Mouse (Mus musculus) hindbrain, embryonic 12.5 days (tissue): ENCODE measurements around the gene Pfkp. TPM values are rescaled to one million over a fixed set of nuclear protein-coding genes. Genes with fewer than 3 reads are reported as not detected.
A peak's percentile ranks its signal among the peaks of the same experiment; 100 is the strongest.

Source experiments
- ATAC-seq: fragments of 200-750 bp; cut with Nextera tagmentation; 2 replicates; pipeline ENCODE4 v1.8.0; 2017; ENCODE audit warnings: moderate TSS enrichment; ENCODE audit not compliant: low FRiP score
- H3K27ac ChIP-seq: fragments of 300-500 bp; sonication (generic); 2 replicates; pipeline ENCODE4 v1.5.1; 2016; ENCODE audit warnings: mild to moderate bottlenecking
- H3K27me3 ChIP-seq: fragments of 300-500 bp; sonication (generic); 2 replicates; pipeline ENCODE4 v1.6.1; 2016; ENCODE audit warnings: mild to moderate bottlenecking
- H3K36me3 ChIP-seq: fragments of 300-500 bp; sonication (generic); 2 replicates; pipeline ENCODE4 v1.6.1; 2016; ENCODE audit warnings: mild to moderate bottlenecking
- H3K4me1 ChIP-seq: fragments of 300-500 bp; sonication (generic); 2 replicates; pipeline ENCODE4 v1.6.1; 2016
- H3K4me2 ChIP-seq: fragments of 300-500 bp; sonication (generic); replicated peaks from 2 replicates; pipeline ENCODE4 v1.6.1; 2016; ENCODE audit warnings: mild to moderate bottlenecking
- H3K4me3 ChIP-seq: fragments of 300-500 bp; sonication (generic); 2 replicates; pipeline ENCODE4 v1.5.1; 2016; ENCODE audit warnings: mild to moderate bottlenecking
- H3K9ac ChIP-seq: fragments of 300-500 bp; sonication (generic); 2 replicates; pipeline ENCODE4 v1.6.1; 2016; ENCODE audit warnings: mild to moderate bottlenecking, moderate library complexity
- H3K9me3 ChIP-seq: fragments of 300-500 bp; sonication (generic); replicated peaks from 2 replicates; pipeline ENCODE4 v1.6.1; 2016; ENCODE audit warnings: mild to moderate bottlenecking
- whole genome bisulfite sequencing: fragments of 180-500 bp; shearing (Covaris S2); methylation state at CpG from one replicate; pipeline ENCODE4 v1.1.7; 2016; 5-methylcytosine and 5-hydroxymethylcytosine counted together
- polyA plus RNA-seq: library from polyadenylated mRNA; unstranded; fragments of >200 nt; fragmentation: Nextera tagmentation; extraction: Ambion mirVana; gene quantifications from 2 replicates; pipeline ENCODE4 v1.2.1, GENCODE M21; 2016

The Pfkp gene
- polyA plus RNA-seq, 1 experiment from 2014 or later = 91.5 TPM

DNA sequence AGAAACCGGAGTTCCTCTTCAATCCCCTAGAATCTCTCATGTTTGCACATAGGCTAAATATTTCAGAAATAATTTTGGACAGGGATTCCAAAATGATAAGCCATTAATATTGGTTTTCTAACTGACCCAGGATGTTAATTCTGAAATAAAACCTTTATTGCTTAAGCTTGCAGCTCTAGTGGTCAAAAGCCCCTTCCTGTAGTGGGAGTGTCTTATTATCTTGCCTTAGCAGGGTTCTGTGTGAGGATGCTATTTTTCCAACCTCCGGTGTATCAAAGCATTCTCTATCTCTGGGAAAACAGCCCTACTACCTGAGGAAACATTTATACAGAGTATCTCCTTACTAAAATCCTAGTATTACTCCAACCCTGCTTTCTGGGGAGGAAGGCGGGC lies 1.9 kb downstream of the Pfkp start:
- Histone ChIP-seq H3K36me3 (no peaks in the 10 kb centered on the region), H3K4me1 (peaks cover 12% of the 10 kb centered on the region), H3K4me2 (peak overlapping the region; percentile 100), H3K27ac (no peak overlapping the region), H3K9ac (peak overlapping the region; percentile 72), H3K27me3 (no peaks in the 10 kb centered on the region), H3K4me3 (peak overlapping the region; percentile 61), H3K9me3 (no peaks in the 10 kb centered on the region)
- no peak for ATAC-seq
- WGBS = 43% methylated on average over 3 of the region's 3 CpGs

GRCm38 (mm10) chr13:6646266-6646665 lies 2.3 kb downstream of the Pfkp start:
- Histone ChIP-seq H3K9me3 (no peaks in the 10 kb centered on the region), H3K27me3 (no peaks in the 10 kb centered on the region), H3K9ac (no peak overlapping the region), H3K4me2 (no peak overlapping the region; the same call in 1 of the 2 replicates), H3K4me1 (peaks cover 12% of the 10 kb centered on the region), H3K4me3 (no peak overlapping the region), H3K36me3 (no peaks in the 10 kb centered on the region), H3K27ac (no peak overlapping the region)
- ATAC-seq = no peak
- 76% methylated on average over 2 of the region's 2 CpGs for WGBS

DNA sequence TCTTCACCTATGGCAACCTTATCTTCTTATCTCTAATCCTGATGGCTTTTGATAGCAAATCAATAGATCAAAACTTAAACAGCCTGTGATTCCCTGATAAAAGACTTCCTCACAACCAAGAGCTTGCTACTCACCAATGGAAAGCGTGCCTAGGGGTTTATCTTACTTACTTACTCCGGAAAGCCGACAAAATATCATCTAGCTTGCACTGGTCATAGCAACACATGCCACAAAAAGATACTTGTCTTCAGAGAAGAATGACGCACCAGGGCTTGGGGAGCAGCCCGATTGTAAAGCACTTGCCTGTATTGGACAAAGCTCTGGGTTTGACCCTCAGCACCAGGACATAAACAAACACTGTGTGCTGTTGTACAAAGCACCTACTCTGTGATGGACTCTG lies 4.6 kb downstream of the Pfkp start:
- WGBS = 85% methylated on average over 5 of the region's 5 CpGs
- Histone ChIP-seq H3K4me3 (no peak overlapping the region), H3K9ac (no peak overlapping the region), H3K36me3 (no peaks in the 10 kb centered on the region), H3K4me1 (peaks cover 10% of the 10 kb centered on the region), H3K27ac (no peak overlapping the region), H3K27me3 (no peaks in the 10 kb centered on the region), H3K9me3 (no peaks in the 10 kb centered on the region), H3K4me2 (no peak overlapping the region)
- ATAC-seq = no peak

DNA sequence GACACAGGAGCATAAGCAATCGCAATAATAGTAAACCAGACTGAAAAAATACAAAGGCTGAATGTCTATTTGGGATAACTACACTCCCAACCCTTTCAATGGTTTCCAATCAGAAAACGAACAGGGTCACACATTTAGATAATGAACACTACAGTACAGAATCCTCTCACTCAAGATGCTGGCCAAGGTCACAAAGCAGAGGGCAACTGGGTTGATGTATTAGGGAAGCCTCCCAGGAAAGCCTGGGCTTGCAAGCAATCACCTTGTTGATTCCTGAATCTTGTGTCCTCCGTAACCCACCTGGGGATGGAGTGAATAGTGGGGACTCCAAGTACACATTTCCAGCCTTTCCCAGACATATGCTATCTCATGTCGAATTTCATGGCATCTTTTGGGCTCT lies 5.6 kb downstream of the Pfkp start:
- 93% methylated on average over 4 of the region's 4 CpGs for WGBS
- Histone ChIP-seq H3K4me3 (no peak overlapping the region), H3K9me3 (no peaks in the 10 kb centered on the region), H3K36me3 (no peaks in the 10 kb centered on the region), H3K4me1 (peaks cover 9% of the 10 kb centered on the region), H3K9ac (no peak overlapping the region), H3K4me2 (no peak overlapping the region), H3K27me3 (no peaks in the 10 kb centered on the region), H3K27ac (no peak overlapping the region)
- ATAC-seq = no peak

DNA sequence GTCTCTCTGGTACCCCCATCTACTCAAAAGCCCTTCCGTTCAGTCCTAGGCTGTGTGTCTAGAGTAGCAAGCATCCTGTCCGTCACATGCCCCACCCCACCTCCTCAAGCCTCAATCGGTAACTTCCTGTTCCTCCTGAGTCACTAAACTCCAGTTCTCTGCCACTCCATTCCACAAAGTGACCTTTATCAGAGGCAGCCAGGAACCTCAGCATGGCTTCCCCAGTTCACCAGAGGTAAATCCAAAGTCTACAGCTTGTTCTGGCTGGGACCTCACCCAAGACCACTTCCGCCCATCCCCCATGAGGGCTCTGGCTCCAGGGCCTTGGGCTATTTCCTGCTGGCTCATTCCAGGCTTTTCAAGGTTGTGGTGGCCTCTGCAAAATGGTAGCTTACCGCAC lies 6.1 kb downstream of the Pfkp start:
- 84% methylated on average over 5 of the region's 5 CpGs for WGBS
- H3K27me3 ChIP-seq = no peaks in the 10 kb centered on the region
- H3K4me2 ChIP-seq = no peak overlapping the region
- H3K9me3 ChIP-seq = no peaks in the 10 kb centered on the region
- H3K9ac ChIP-seq = no peak overlapping the region
- ATAC-seq = no peak
- no peak overlapping the region for H3K4me3 ChIP-seq
- H3K36me3 ChIP-seq = no peaks in the 10 kb centered on the region
- H3K4me1 ChIP-seq = peaks cover 5% of the 10 kb centered on the region; the same call in 1 of the 2 replicates
- no peak overlapping the region for H3K27ac ChIP-seq

GRCm38 (mm10) chr13:6641497-6641896 lies 7.1 kb downstream of the Pfkp start:
- no peak overlapping the region for H3K27ac ChIP-seq
- no peak overlapping the region for H3K4me2 ChIP-seq
- H3K4me1 ChIP-seq = no peaks in the 10 kb centered on the region
- no peak overlapping the region for H3K4me3 ChIP-seq
- no peaks in the 10 kb centered on the region for H3K27me3 ChIP-seq
- ATAC-seq = no peak
- no peak overlapping the region for H3K9ac ChIP-seq
- no peaks in the 10 kb centered on the region for H3K9me3 ChIP-seq
- WGBS = 87% methylated on average over 1 of the region's 1 CpGs
- H3K36me3 ChIP-seq = no peaks in the 10 kb centered on the region

DNA sequence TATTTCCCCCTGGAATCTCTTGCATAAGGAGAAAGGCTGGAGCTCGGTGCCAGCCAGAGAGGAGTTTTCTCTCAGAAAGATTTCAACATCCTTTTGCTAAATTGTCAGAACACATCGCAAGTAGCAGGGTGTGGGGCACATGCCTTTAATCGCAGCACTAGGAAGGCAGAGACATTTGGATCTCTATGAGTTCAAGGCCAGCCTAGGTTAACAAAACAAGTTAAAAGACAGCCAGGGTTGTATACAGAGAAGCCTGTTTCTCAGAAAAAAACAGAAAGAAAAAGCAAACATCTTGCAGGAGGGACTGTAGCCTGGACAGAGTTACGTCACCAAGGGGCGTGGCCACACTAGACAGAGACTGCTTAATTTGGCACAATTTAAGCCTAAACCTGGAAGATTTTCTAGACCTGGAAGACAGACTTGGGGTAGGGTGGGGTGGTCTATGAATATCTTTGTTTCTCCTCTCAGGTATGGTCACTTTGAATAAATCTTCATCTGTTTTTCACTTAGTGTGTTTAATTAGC lies 9.0 kb downstream of the Pfkp start:
- Histone ChIP-seq H3K4me3 (no peak overlapping the region), H3K4me2 (no peak overlapping the region), H3K36me3 (no peaks in the 10 kb centered on the region), H3K4me1 (0 out of 2 replicates have a peak, but pooled peaks cover 4% of the 10 kb centered on the region), H3K27ac (no peak overlapping the region), H3K27me3 (no peaks in the 10 kb centered on the region), H3K9me3 (no peaks in the 10 kb centered on the region), H3K9ac (no peak overlapping the region)
- WGBS = 87% methylated on average over 5 of the region's 5 CpGs
- ATAC-seq = no peak

DNA sequence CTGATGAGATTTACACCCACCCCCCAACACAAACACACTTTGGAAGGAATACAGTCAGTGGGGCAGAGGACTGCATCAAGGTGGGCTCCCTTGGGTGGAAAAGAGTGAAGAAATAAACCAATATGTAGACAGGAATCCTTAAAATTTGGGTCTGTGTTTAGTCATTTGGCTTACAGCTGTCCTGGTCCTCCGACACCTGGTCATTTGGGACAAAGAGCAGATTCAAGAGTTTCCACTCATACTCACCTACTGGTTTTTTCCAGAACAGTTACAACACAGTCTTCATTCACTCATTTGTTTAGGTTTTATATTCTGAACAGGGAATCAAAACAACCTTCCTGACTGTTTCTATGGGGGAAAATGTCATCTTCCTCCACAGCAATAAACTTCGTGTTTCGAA lies 9.6 kb downstream of the Pfkp start:
- Histone ChIP-seq H3K9ac (no peak overlapping the region), H3K27ac (no peak overlapping the region), H3K4me2 (no peak overlapping the region), H3K4me1 (0 out of 2 replicates have a peak, but pooled peaks cover 4% of the 10 kb centered on the region), H3K9me3 (no peaks in the 10 kb centered on the region), H3K36me3 (no peaks in the 10 kb centered on the region), H3K27me3 (no peaks in the 10 kb centered on the region), H3K4me3 (no peak overlapping the region)
- ATAC-seq = no peak
- 84% methylated on average over 3 of the region's 3 CpGs for WGBS

DNA sequence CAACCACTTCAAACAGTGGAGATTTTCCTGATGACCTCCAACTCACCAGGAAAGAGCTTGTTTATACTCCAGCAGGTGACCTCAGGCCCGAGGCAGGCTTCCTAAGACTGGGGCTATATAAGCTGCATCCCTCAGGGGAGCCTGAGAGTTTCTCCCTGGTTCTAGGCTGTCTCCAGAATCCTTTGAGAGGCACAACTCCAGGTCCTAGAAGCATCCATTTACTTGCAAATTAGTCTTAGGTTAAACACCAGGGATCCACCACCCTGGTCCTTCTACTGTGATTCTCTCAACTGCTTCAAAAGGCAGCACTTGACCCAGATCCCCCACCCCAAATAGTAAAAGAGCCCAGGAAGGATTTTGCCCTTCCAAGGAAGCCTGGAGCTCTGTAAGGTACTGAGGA lies 10.2 kb downstream of the Pfkp start:
- 0 out of 2 replicates have a peak, but pooled peaks cover 4% of the 10 kb centered on the region for H3K4me1 ChIP-seq
- H3K36me3 ChIP-seq = no peaks in the 10 kb centered on the region
- H3K27me3 ChIP-seq = no peaks in the 10 kb centered on the region
- no peaks in the 10 kb centered on the region for H3K9me3 ChIP-seq
- no peak overlapping the region for H3K9ac ChIP-seq
- H3K4me2 ChIP-seq = no peak overlapping the region
- no peak overlapping the region for H3K27ac ChIP-seq
- no peak overlapping the region for H3K4me3 ChIP-seq
- WGBS = 41% methylated on average over 1 of the region's 1 CpGs
- ATAC-seq = no peak

DNA sequence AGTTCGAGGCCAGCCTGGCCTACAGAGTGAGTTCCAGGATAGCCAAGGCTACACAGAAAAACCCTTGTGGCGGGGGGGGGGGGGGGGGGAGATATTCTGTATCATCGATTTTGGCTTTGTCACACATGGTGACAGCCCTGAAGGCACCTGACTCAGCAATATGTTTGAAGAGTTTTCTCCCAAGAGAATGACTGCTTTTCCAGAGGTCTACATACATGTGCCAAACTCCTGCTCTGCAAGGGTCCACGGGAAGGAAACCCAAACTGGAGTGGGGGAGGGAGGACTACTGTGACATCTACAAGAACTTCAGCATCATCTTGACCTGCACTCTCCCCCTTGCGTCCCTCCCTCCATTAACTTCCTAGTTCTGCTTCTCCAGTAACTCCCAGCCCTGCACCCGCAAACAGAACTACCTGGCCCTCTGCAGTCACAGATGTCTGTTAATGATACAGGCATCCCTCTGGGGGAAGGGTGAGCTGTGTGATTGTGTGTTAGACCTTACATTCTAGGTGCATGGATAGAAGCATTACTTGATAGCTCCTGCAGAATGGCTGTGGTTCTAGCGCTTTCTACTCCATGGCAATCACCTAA lies 10.9 kb downstream of the Pfkp start:
- Histone ChIP-seq H3K9ac (no peak overlapping the region), H3K9me3 (no peaks in the 10 kb centered on the region), H3K36me3 (no peaks in the 10 kb centered on the region), H3K27me3 (no peaks in the 10 kb centered on the region), H3K27ac (no peak overlapping the region), H3K4me1 (0 out of 2 replicates have a peak, but pooled peaks cover 4% of the 10 kb centered on the region), H3K4me2 (no peak overlapping the region), H3K4me3 (no peak overlapping the region)
- no peak for ATAC-seq
- WGBS = 80% methylated on average over 7 of the region's 7 CpGs

DNA sequence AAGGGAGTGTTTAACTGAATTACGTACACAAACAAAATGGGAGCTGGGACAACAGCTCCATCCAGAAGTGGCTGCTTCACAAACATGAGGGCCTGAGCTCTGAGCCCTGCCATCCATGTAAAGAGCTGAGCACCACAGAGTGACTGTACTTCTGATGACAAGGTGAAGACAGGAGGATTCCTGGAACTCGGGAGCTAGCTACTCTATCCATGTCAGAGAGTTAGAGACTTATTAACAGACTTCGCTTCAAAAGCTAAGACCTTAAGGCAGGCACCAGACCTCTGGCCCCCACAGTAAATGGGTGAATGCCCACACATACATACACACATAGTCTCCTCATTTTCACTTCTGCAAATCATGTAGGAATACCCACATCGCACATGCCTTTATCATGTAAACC lies 11.6 kb downstream of the Pfkp start:
- Histone ChIP-seq H3K4me1 (0 out of 2 replicates have a peak, but pooled peaks cover 4% of the 10 kb centered on the region), H3K9me3 (no peaks in the 10 kb centered on the region), H3K9ac (no peak overlapping the region), H3K4me2 (no peak overlapping the region), H3K27me3 (no peaks in the 10 kb centered on the region), H3K27ac (no peak overlapping the region), H3K36me3 (no peaks in the 10 kb centered on the region), H3K4me3 (no peak overlapping the region)
- no peak for ATAC-seq
- 88% methylated on average over 4 of the region's 4 CpGs for WGBS

GRCm38 (mm10) chr13:6636520-6636919 lies 12.1 kb downstream of the Pfkp start:
- Histone ChIP-seq H3K27me3 (no peaks in the 10 kb centered on the region), H3K4me2 (no peak overlapping the region), H3K4me1 (0 out of 2 replicates have a peak, but pooled peaks cover 4% of the 10 kb centered on the region), H3K9me3 (no peaks in the 10 kb centered on the region), H3K27ac (no peak overlapping the region), H3K36me3 (no peaks in the 10 kb centered on the region), H3K9ac (no peak overlapping the region), H3K4me3 (no peak overlapping the region)
- WGBS = 68% methylated on average over 6 of the region's 6 CpGs
- no peak for ATAC-seq
